Mouse (Mus musculus) lung, adult 18-20 months (tissue): ENCODE data around the gene Ocel1.
A peak's percentile ranks its signal among the peaks of the same experiment; 100 is the strongest.

ENCODE experiments used
- DNase-seq, 2 experiments: peaks; one replicate each; pipeline ENCODE4 v3.0.0; 2022; ENCODE audit warnings: mixed read lengths in 2 of 2

Ocel1 gene

GRCm38 (mm10) chr8:71380178-71381171 is 9.4 kb downstream of the Ocel1 start:
- peak in 1 of 2 experiments; percentile 45 for DNase-seq

- DNase-seq: peak; percentile 81 to 85
Measured at GRCm38 (mm10) chr8:71381421-71381970, 10.4 kb downstream of the Ocel1 start, which contains the start of gene Nr2f6. TSS of gene Nr2f6 (minus strand) at chr8:71381960.

GRCm38 (mm10) chr8:71381971-71382961 is 11.2 kb downstream of the Ocel1 start:
- DNase-seq: peak; percentile 86 to 89

- no peak for DNase-seq
Measured at GRCm38 (mm10) chr8:71383396-71383795, 12.3 kb downstream of the Ocel1 start.

GRCm38 (mm10) chr8:71383860-71384259 is 12.8 kb downstream of the Ocel1 start:
- DNase-seq: peak; percentile 62 to 74

GRCm38 (mm10) chr8:71385212-71385835 is 14.2 kb downstream of the Ocel1 start:
- DNase-seq: no peak

GRCm38 (mm10) chr8:71388267-71388666 is 17.2 kb downstream of the Ocel1 start:
- DNase-seq: peak in 1 of 2 experiments; percentile 60

- peak in 1 of 2 experiments; percentile 2 for DNase-seq
Measured at GRCm38 (mm10) chr8:71391696-71392095, 20.6 kb downstream of the Ocel1 start.

GRCm38 (mm10) chr8:71392391-71392790 is 21.3 kb downstream of the Ocel1 start:
- peak in 1 of 2 experiments; percentile 1 for DNase-seq

GRCm38 (mm10) chr8:71392871-71393270 is 21.8 kb downstream of the Ocel1 start:
- DNase-seq: peak; percentile 58 to 69

GRCm38 (mm10) chr8:71394481-71394880 is 23.4 kb downstream of the Ocel1 start:
- DNase-seq: no peak

- no peak for DNase-seq
Measured at GRCm38 (mm10) chr8:71395071-71395470, 24.0 kb downstream of the Ocel1 start.

- DNase-seq: peak; percentile 58 to 70
Measured at GRCm38 (mm10) chr8:71395629-71396028, 24.5 kb downstream of the Ocel1 start, which contains the start of gene Ushbp1. TSS of gene Ushbp1 (minus strand) at chr8:71395802.

- DNase-seq: peak; percentile 96 to 97
Measured at GRCm38 (mm10) chr8:71396639-71397305, 25.7 kb downstream of the Ocel1 start, which contains the start of gene Babam1. TSS of gene Babam1 (plus strand) at chr8:71396861.

- DNase-seq: no peak
Measured at GRCm38 (mm10) chr8:71397701-71398100, 26.6 kb downstream of the Ocel1 start.

GRCm38 (mm10) chr8:71400826-71401225 is 29.7 kb downstream of the Ocel1 start:
- no peak for DNase-seq

GRCm38 (mm10) chr8:71401454-71401853 is 30.4 kb downstream of the Ocel1 start:
- no peak for DNase-seq

GRCm38 (mm10) chr8:71402446-71402964 is 31.4 kb downstream of the Ocel1 start:
- DNase-seq: no peak

- DNase-seq: no peak
Measured at GRCm38 (mm10) chr8:71403107-71403885, 32.2 kb downstream of the Ocel1 start.

- DNase-seq: no peak
Measured at GRCm38 (mm10) chr8:71404011-71404410, 32.9 kb downstream of the Ocel1 start.
